Comparison of ENCODE assay signal across 1 mouse cellular context in the genomic region with DNA sequence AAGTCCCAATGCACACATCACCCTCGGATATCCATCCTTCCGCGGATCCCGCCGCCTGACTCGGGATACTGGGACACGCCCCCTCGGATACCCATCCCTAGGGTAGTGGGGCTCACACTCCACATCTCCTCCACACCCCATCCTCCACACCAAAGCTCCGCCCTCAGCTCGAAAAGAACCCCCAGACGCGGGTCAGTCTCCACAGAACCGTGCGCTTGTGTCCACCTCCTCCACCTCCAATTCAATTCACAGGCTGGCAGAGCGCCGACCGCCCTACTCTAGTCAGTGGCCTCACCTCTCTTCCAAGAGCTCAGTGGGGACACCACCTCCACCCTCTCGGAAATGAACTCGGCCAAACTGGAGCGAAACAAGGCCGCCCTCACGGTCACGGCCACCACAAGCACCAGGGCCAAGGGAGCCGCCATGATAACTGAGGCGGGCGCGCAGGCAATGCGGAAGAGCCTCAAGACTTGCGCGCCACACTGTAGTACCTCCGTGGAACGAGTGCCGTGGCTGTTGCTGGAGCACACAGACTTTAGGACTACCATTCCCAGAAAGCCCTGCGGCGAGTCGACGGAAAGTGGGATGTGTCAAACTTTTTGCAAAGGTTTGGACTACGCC.
TF ChIP-seq lines count a peak whose summit lies in the region.

A gene (minus strand): TSS at position 460 of the 621 bp plus-strand sequence.

TF ChIP-seq in MEL, 35 proteins besides CTCF, POLR2A, EP300 and RAD21 (continued from another document):
- TF ChIP-seq MYB (IDR thresholded peaks at IDR 0.05; ENCODE audit: low read depth, low read length), result no peak
- TF ChIP-seq SIN3A (IDR thresholded peaks at IDR 0.05; ENCODE audit: low read length), result peak; percentile 98
- TF ChIP-seq ZKSCAN1 (IDR thresholded peaks at IDR 0.05; ENCODE audit: low read depth, low read length), result no peak
- TF ChIP-seq USF1 (IDR thresholded peaks at IDR 0.05; ENCODE audit: low read depth, low read length), result no peak
- no peak for TF ChIP-seq GATA1 (IDR thresholded peaks at IDR 0.05; ENCODE audit: low read depth, low read length)
- TF ChIP-seq KAT2A (conservative IDR thresholded peaks at IDR 0.05; ENCODE audit: low read depth, low read length), result peak; percentile 97
TF ChIP-seq in MEL: peak in this region for 13.
